Mouse (Mus musculus): ENCODE measurements around the gene Rtn4r.

Gene Rtn4r

GRCm38 (mm10) chr16:18124626-18125025 is 2.8 kb upstream of the Rtn4r start:
- no peak for DNase-seq (ENCODE audit: low read depth, low spot score)

- no peak for DNase-seq (ENCODE audit: low read depth, low spot score)
These were observed 2.3 kb upstream of the Rtn4r start for GRCm38 (mm10) chr16:18125131-18125530.

GRCm38 (mm10) chr16:18126211-18126610 is 1.2 kb upstream of the Rtn4r start:
- DNase-seq (ENCODE audit: low read depth, low spot score): no peak

- no peak for DNase-seq (ENCODE audit: low read depth, low spot score)
These were observed 575 bp downstream of the Rtn4r start for GRCm38 (mm10) chr16:18127871-18128563.

GRCm38 (mm10) chr16:18128564-18128935 is 1.1 kb downstream of the Rtn4r start:
- no peak for DNase-seq (ENCODE audit: low read depth, low spot score)

- DNase-seq (ENCODE audit: low read depth, low spot score): no peak
These were observed 2.0 kb downstream of the Rtn4r start for GRCm38 (mm10) chr16:18129413-18129812.

GRCm38 (mm10) chr16:18130288-18130687 is 2.8 kb downstream of the Rtn4r start:
- DNase-seq (ENCODE audit: low read depth, low spot score): no peak

GRCm38 (mm10) chr16:18130705-18131104 is 3.3 kb downstream of the Rtn4r start:
- no peak for DNase-seq (ENCODE audit: low read depth, low spot score)

GRCm38 (mm10) chr16:18131245-18131939 is 4.0 kb downstream of the Rtn4r start:
- DNase-seq (ENCODE audit: low read depth, low spot score): no peak

GRCm38 (mm10) chr16:18132026-18132425 is 4.6 kb downstream of the Rtn4r start:
- DNase-seq (ENCODE audit: low read depth, low spot score): no peak

GRCm38 (mm10) chr16:18132575-18132974 is 5.1 kb downstream of the Rtn4r start:
- DNase-seq (ENCODE audit: low read depth, low spot score): no peak

- no peak for DNase-seq (ENCODE audit: low read depth, low spot score)
These were observed 5.9 kb downstream of the Rtn4r start for GRCm38 (mm10) chr16:18133133-18133920.

GRCm38 (mm10) chr16:18135196-18135595 is 7.8 kb downstream of the Rtn4r start:
- DNase-seq (ENCODE audit: low read depth, low spot score): no peak

GRCm38 (mm10) chr16:18136015-18136414 is 8.6 kb downstream of the Rtn4r start:
- no peak for DNase-seq (ENCODE audit: low read depth, low spot score)

GRCm38 (mm10) chr16:18144201-18144600 is 16.8 kb downstream of the Rtn4r start:
- no peak for DNase-seq (ENCODE audit: low read depth, low spot score)

GRCm38 (mm10) chr16:18145341-18145867 is 18.0 kb downstream of the Rtn4r start:
- DNase-seq (ENCODE audit: low read depth, low spot score): no peak

- DNase-seq (ENCODE audit: low read depth, low spot score): no peak
These were observed 20.9 kb downstream of the Rtn4r start for GRCm38 (mm10) chr16:18148208-18148876.

GRCm38 (mm10) chr16:18149205-18149604 is 21.8 kb downstream of the Rtn4r start:
- DNase-seq (ENCODE audit: low read depth, low spot score): no peak

- no peak for DNase-seq (ENCODE audit: low read depth, low spot score)
These were observed 24.7 kb downstream of the Rtn4r start for GRCm38 (mm10) chr16:18152189-18152588.

GRCm38 (mm10) chr16:18152769-18153445 is 25.5 kb downstream of the Rtn4r start:
- no peak for DNase-seq (ENCODE audit: low read depth, low spot score)

- peak; percentile 64 for DNase-seq (ENCODE audit: low read depth, low spot score)
These were observed 27.2 kb downstream of the Rtn4r start for GRCm38 (mm10) chr16:18154521-18155171.
